Mouse (Mus musculus): ENCODE data around the gene Vmn1r11.

The Vmn1r11 gene

GRCm38 (mm10) chr6:57133155-57133554 lies at the start of gene Vmn1r11:
Vmn1r11 (plus strand) TSS chr6:57133455.
- in situ Hi-C loops (cut with MboI, MseI): no loop called here

- in situ Hi-C loops (cut with MboI, MseI): loop anchor here (5.0 kb wide), 1 partner anchor 44 kb away; no protein-coding TSS in a partner anchor
Measured at GRCm38 (mm10) chr6:57106358-57106757, 26.9 kb upstream of the Vmn1r11 start.

GRCm38 (mm10) chr6:57109154-57109553 lies 24.1 kb upstream of the Vmn1r11 start, which contains the start of gene Vmn1r10:
Vmn1r10 (plus strand) TSS chr6:57109454.
- in situ Hi-C loops (cut with MboI, MseI): loop anchor here (5.0 kb wide), 1 partner anchor 47 kb away; no protein-coding TSS in a partner anchor

GRCm38 (mm10) chr6:57156619-57157018 lies 23.4 kb downstream of the Vmn1r11 start, which contains the start of gene Vmn1r12:
Vmn1r12 (plus strand) TSS chr6:57156919.
- in situ Hi-C loops (cut with MboI, MseI): loop anchor here in 1 of 2 experiments (5.0 kb wide), 1 partner anchor 76 kb away; the partner anchor contains the start of gene Vmn1r14

All from T-helper 17 cell (primary cell).